Mouse (Mus musculus): ENCODE results near the gene Ero1l. TPM values are rescaled to one million over a fixed set of nuclear protein-coding genes. Genes with fewer than 3 reads are reported as not detected.

Gene Ero1l
- polyA plus RNA-seq, 1 experiment from 2014 or later = 45.8 TPM

- no peak for ATAC-seq (ENCODE audit: insufficient number of reproducible peaks, low FRiP score, low TSS enrichment, low read depth)
- Histone ChIP-seq H3K27ac (no peak overlapping the region), H3K4me2 (no peak overlapping the region), H3K27me3 (0 out of 2 replicates have a peak, but pooled peaks cover 2% of the 10 kb centered on the region), H3K36me3 (no peaks in the 10 kb centered on the region), H3K9ac (no peak overlapping the region), H3K4me3 (no peak overlapping the region), H3K9me3 (no peaks in the 10 kb centered on the region), H3K4me1 (peaks cover 7% of the 10 kb centered on the region)
- WGBS = 71% methylated on average over 5 of the region's 5 CpGs
Measured at GRCm38 (mm10) chr14:45321622-45322021, 3.1 kb upstream of the Ero1l start.

DNA sequence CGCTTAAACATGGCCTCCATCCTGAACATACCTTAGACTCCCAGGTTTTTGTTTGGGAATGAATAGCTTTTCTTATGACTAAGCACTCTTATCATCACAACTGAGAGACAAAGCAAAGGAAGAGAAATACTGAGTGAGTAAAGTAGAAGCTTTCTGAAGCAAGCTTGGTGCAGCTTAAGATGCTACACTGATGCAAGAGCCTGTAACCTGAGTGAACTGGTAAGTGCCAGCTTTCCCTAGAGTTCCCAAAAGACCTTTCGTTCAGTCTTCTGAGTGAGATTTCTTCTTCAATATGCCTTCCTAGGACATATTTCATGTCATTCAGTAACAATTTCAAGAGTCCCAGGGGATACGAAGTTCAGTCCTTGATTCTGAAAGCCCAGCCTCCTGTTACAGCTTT is 2.5 kb upstream of the Ero1l start:
- WGBS = 79% methylated on average over 3 of the region's 3 CpGs
- ATAC-seq (ENCODE audit: insufficient number of reproducible peaks, low FRiP score, low TSS enrichment, low read depth) = no peak
- Histone ChIP-seq H3K36me3 (no peaks in the 10 kb centered on the region), H3K27me3 (0 out of 2 replicates have a peak, but pooled peaks cover 2% of the 10 kb centered on the region), H3K9ac (no peak overlapping the region), H3K27ac (no peak overlapping the region), H3K4me3 (no peak overlapping the region), H3K4me2 (no peak overlapping the region), H3K9me3 (no peaks in the 10 kb centered on the region), H3K4me1 (peaks cover 7% of the 10 kb centered on the region)

DNA sequence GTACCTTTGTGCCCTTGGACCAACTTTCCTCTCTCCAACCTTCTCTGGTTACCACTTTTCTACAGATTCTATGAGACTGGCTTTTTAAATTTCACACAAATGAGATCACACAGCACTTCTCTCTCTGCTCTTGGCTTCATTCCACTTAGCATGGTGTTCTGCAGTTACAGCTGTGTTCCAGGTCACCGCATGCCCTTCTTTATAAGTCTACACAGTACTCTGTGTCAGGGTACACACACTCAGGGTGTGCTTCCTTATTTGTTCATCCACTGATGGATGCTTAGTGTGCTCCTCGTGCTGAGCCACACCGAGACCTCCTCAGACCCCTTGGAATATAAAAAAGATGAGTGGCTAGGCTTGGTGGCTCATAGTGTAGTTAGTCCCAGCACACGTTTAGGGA is 1.5 kb upstream of the Ero1l start:
- H3K27ac ChIP-seq = no peak overlapping the region
- no peak for ATAC-seq (ENCODE audit: insufficient number of reproducible peaks, low FRiP score, low TSS enrichment, low read depth)
- WGBS = 78% methylated on average over 4 of the region's 4 CpGs
- H3K4me2 ChIP-seq = no peak overlapping the region
- no peaks in the 10 kb centered on the region for H3K36me3 ChIP-seq
- no peaks in the 10 kb centered on the region for H3K9me3 ChIP-seq
- 0 out of 2 replicates have a peak, but pooled peaks cover 2% of the 10 kb centered on the region for H3K27me3 ChIP-seq
- H3K9ac ChIP-seq = no peak overlapping the region
- peaks cover 7% of the 10 kb centered on the region for H3K4me1 ChIP-seq
- no peak overlapping the region for H3K4me3 ChIP-seq

GRCm38 (mm10) chr14:45319237-45319610 is 653 bp upstream of the Ero1l start:
- Histone ChIP-seq H3K4me2 (peak overlapping the region; percentile 63; the same call in 1 of the 2 replicates), H3K4me1 (peaks cover 7% of the 10 kb centered on the region), H3K9me3 (no peaks in the 10 kb centered on the region), H3K27ac (no peak overlapping the region), H3K4me3 (no peak overlapping the region), H3K36me3 (no peaks in the 10 kb centered on the region), H3K9ac (no peak overlapping the region), H3K27me3 (0 out of 2 replicates have a peak, but pooled peaks cover 2% of the 10 kb centered on the region)
- ATAC-seq (ENCODE audit: insufficient number of reproducible peaks, low FRiP score, low TSS enrichment, low read depth) = no peak
- WGBS = 57% methylated on average over 3 of the region's 3 CpGs

- under 1% methylated on average over 34 of the region's 38 CpGs for WGBS
Measured at GRCm38 (mm10) chr14:45317921-45318411, 605 bp downstream of the Ero1l start.

DNA sequence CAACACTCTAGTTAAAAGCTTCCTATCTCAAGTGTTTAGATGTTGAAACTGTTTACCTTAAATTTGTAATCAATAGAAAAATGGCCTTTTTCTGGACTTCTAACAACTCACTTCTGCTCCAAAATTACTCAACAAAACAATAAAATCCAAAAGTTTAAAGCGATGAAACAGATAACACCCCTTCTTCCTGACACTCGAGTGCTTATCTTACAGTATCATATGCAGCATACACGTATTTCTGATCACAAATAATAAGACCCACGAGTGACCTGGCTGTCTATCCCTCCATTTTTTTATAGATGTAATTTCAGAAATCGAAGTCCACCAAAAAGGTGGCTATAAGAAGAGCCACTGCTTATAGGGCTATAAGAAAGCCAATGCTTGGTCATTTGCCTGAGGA is 1.6 kb downstream of the Ero1l start:
- ATAC-seq (ENCODE audit: insufficient number of reproducible peaks, low FRiP score, low TSS enrichment, low read depth) = no peak
- 76% methylated on average over 5 of the region's 5 CpGs for WGBS
- H3K4me2 ChIP-seq = peak overlapping the region; percentile 63
- H3K9ac ChIP-seq = no peak overlapping the region
- H3K27me3 ChIP-seq = 0 out of 2 replicates have a peak, but pooled peaks cover 2% of the 10 kb centered on the region
- H3K27ac ChIP-seq = no peak overlapping the region
- H3K4me3 ChIP-seq = peak overlapping the region; percentile 94
- H3K9me3 ChIP-seq = no peaks in the 10 kb centered on the region
- H3K4me1 ChIP-seq = peaks cover 7% of the 10 kb centered on the region
- H3K36me3 ChIP-seq = no peaks in the 10 kb centered on the region

More at GRCm38 (mm10) chr14:45317921-45318411, 605 bp downstream of the Ero1l start:
- Histone ChIP-seq H3K4me2 (peak overlapping the region; percentile 63), H3K9ac (peak overlapping the region; percentile 81), H3K4me3 (peak overlapping the region; percentile 94), H3K4me1 (peaks cover 7% of the 10 kb centered on the region), H3K27me3 (0 out of 2 replicates have a peak, but pooled peaks cover 2% of the 10 kb centered on the region), H3K36me3 (no peaks in the 10 kb centered on the region), H3K27ac (peak overlapping the region; percentile 95), H3K9me3 (no peaks in the 10 kb centered on the region)
- no peak for ATAC-seq (ENCODE audit: insufficient number of reproducible peaks, low FRiP score, low TSS enrichment, low read depth)

GRCm38 (mm10) chr14:45310101-45310500 is 8.5 kb downstream of the Ero1l start:
- no peaks in the 10 kb centered on the region for H3K9me3 ChIP-seq
- H3K4me3 ChIP-seq = no peak overlapping the region
- H3K27me3 ChIP-seq = no peaks in the 10 kb centered on the region
- H3K36me3 ChIP-seq = peaks cover 3% of the 10 kb centered on the region; the same call in 1 of the 2 replicates
- H3K4me2 ChIP-seq = no peak overlapping the region
- H3K9ac ChIP-seq = no peak overlapping the region
- H3K27ac ChIP-seq = no peak overlapping the region
- 89% methylated on average over 14 of the region's 14 CpGs for WGBS
- H3K4me1 ChIP-seq = no peaks in the 10 kb centered on the region
- ATAC-seq (ENCODE audit: insufficient number of reproducible peaks, low FRiP score, low TSS enrichment, low read depth) = no peak

GRCm38 (mm10) chr14:45309646-45310045 is 8.9 kb downstream of the Ero1l start:
- H3K4me2 ChIP-seq = no peak overlapping the region
- ATAC-seq (ENCODE audit: insufficient number of reproducible peaks, low FRiP score, low TSS enrichment, low read depth) = no peak
- H3K4me1 ChIP-seq = no peaks in the 10 kb centered on the region
- 89% methylated on average over 13 of the region's 13 CpGs for WGBS
- no peak overlapping the region for H3K9ac ChIP-seq
- no peak overlapping the region for H3K4me3 ChIP-seq
- H3K27me3 ChIP-seq = no peaks in the 10 kb centered on the region
- H3K9me3 ChIP-seq = no peaks in the 10 kb centered on the region
- H3K27ac ChIP-seq = no peak overlapping the region
- H3K36me3 ChIP-seq = peaks cover 7% of the 10 kb centered on the region; the same call in 1 of the 2 replicates

DNA sequence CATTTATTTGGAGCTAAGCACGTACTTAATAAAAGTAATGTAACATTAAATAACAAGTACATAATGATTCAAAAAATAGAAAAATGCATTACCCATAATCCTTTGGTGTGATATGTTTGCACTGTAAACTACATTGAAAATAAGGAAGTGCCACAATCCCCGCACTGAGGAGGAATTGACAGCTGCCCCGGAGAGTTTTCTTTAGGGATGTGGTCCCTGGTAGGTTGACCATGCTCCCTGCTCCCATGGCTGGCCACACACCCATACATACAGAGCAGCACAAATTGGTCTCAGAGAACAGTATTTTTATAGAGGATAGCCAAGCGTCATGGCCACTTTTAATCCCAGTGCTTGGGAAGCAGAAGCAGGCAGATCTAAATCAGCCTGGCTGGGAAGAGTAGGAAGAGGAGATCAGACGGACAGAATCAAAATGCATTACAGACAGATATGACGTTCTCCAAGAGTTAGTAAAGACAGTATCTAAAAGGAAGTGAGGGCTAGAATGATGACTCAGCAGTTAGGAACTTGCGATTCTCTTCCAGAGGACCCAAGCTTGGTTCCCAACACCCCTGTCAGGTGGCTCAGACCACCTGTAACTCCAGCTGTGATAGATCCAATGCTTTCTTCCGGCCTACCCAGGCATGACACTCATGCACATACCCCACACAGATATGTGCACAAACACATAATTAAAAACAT is 10.8 kb downstream of the Ero1l start:
- Histone ChIP-seq H3K27me3 (no peaks in the 10 kb centered on the region), H3K4me1 (no peaks in the 10 kb centered on the region), H3K9me3 (no peaks in the 10 kb centered on the region), H3K36me3 (peaks cover 15% of the 10 kb centered on the region), H3K4me2 (no peak overlapping the region), H3K4me3 (no peak overlapping the region), H3K27ac (no peak overlapping the region), H3K9ac (no peak overlapping the region)
- ATAC-seq (ENCODE audit: insufficient number of reproducible peaks, low FRiP score, low TSS enrichment, low read depth) = no peak
- WGBS = 86% methylated on average over 8 of the region's 8 CpGs

DNA sequence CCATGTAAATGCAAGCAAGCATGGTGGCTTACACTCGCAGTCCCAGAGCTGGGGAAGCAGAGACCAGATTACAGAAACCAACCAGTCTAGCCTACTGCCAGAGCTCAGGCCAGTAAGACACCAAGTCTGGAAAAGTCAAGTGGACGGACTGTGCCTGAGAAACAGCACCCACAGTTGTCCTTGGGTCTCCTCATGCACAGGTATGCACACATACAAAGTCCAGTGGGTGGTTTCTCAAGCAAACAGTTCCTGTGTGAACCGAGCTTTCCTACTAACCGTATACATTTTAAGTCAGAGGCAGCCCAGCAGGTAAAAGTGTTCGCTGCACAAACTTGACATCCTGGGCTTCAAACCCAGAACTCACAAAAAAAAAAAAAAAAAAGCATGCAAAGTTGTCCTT is 12.7 kb downstream of the Ero1l start:
- no peak for ATAC-seq (ENCODE audit: insufficient number of reproducible peaks, low FRiP score, low TSS enrichment, low read depth)
- H3K36me3 ChIP-seq = peaks cover 27% of the 10 kb centered on the region
- no peak overlapping the region for H3K4me2 ChIP-seq
- H3K4me3 ChIP-seq = no peak overlapping the region
- no peak overlapping the region for H3K27ac ChIP-seq
- no peaks in the 10 kb centered on the region for H3K9me3 ChIP-seq
- 97% methylated on average over 5 of the region's 5 CpGs for WGBS
- no peak overlapping the region for H3K9ac ChIP-seq
- H3K27me3 ChIP-seq = no peaks in the 10 kb centered on the region
- H3K4me1 ChIP-seq = no peaks in the 10 kb centered on the region

DNA sequence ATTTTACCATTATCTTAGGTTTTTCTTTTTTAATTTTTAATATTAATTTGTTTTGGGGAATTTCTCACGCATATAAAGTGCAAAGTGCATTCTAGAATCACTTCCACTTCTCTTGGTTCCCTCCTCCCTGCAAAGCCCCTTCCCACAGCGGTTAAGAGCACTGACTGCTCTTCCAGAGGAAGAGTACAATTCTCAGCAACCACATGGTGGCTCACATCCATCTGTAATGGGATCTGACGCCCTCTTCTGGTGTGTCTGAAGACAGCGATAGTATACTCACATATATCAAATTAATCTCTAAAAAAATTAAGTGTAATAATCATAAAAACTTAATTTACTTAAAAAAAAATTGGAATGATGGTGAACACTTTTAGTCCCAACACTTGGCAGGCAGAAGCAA is 14.2 kb downstream of the Ero1l start:
- Histone ChIP-seq H3K27ac (no peak overlapping the region), H3K4me2 (no peak overlapping the region), H3K4me1 (no peaks in the 10 kb centered on the region), H3K36me3 (peaks cover 39% of the 10 kb centered on the region), H3K9me3 (no peaks in the 10 kb centered on the region), H3K27me3 (no peaks in the 10 kb centered on the region), H3K9ac (no peak overlapping the region), H3K4me3 (no peak overlapping the region)
- no peak for ATAC-seq (ENCODE audit: insufficient number of reproducible peaks, low FRiP score, low TSS enrichment, low read depth)
- 82% methylated on average over 4 of the region's 4 CpGs for WGBS

DNA sequence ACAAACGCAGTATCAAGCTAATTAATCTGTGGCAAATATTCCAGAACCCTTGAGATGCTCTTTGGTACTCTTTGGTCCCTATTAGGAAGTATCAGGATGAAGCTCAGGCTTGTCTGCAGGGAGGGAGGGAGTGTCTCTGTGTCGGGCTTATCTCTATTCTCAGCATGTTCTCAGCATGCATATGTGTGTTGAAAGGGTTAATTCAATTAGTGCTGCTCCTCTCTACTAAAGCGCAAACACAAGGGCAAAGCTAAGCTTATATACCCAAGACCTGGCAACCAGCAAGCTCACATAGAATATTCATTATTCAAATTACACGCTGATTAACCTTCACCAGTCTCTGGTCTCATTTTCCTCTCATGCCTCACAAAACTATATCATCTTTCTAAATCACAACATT is 14.6 kb downstream of the Ero1l start:
- ATAC-seq (ENCODE audit: insufficient number of reproducible peaks, low FRiP score, low TSS enrichment, low read depth) = no peak
- H3K9ac ChIP-seq = no peak overlapping the region
- WGBS = 79% methylated on average over 4 of the region's 4 CpGs

More for the DNA sequence above, 14.6 kb downstream of the Ero1l start:
- Histone ChIP-seq H3K4me1 (no peaks in the 10 kb centered on the region), H3K36me3 (peaks cover 44% of the 10 kb centered on the region), H3K4me3 (no peak overlapping the region), H3K9me3 (no peaks in the 10 kb centered on the region), H3K27me3 (no peaks in the 10 kb centered on the region), H3K27ac (no peak overlapping the region), H3K4me2 (no peak overlapping the region)

Data from limb, embryonic 15.5 days (tissue).